Mouse (Mus musculus) megakaryocyte-erythroid progenitor cell, adult 5-6 weeks (primary cell): ENCODE results near the gene Cab39. TPM values are rescaled to one million over a fixed set of nuclear protein-coding genes. Genes with fewer than 3 reads are reported as not detected.
A peak's percentile ranks its signal among the peaks of the same experiment; 100 is the strongest.

Experiments used
- ATAC-seq: replicated peaks from 2 replicates; pipeline ENCODE4 v1.8.0; 2016; ENCODE audit warnings: mild to moderate bottlenecking, inconsistent platforms; ENCODE audit not compliant: severe bottlenecking, poor library complexity, low FRiP score, low TSS enrichment
- total RNA-seq, 2 experiments: library from RNA; stranded (forward) in 1 of 2; stranded (reverse) in 1 of 2; fragments of 200-1000, 215-1000 nt in 1 of 2; fragments of >200 nt in 1 of 2; fragmentation: Nextera tagmentation in 1 of 2; gene quantifications; 2 replicates each; pipeline ENCODE4 v1.2.3; 2014 to 2017

Cab39 gene
- total RNA-seq (2014; fragmentation: Nextera tagmentation) (53.9 and 68.0 TPM in 2 replicates), total RNA-seq (2017) (113 and 117 TPM in 2 replicates)

DNA sequence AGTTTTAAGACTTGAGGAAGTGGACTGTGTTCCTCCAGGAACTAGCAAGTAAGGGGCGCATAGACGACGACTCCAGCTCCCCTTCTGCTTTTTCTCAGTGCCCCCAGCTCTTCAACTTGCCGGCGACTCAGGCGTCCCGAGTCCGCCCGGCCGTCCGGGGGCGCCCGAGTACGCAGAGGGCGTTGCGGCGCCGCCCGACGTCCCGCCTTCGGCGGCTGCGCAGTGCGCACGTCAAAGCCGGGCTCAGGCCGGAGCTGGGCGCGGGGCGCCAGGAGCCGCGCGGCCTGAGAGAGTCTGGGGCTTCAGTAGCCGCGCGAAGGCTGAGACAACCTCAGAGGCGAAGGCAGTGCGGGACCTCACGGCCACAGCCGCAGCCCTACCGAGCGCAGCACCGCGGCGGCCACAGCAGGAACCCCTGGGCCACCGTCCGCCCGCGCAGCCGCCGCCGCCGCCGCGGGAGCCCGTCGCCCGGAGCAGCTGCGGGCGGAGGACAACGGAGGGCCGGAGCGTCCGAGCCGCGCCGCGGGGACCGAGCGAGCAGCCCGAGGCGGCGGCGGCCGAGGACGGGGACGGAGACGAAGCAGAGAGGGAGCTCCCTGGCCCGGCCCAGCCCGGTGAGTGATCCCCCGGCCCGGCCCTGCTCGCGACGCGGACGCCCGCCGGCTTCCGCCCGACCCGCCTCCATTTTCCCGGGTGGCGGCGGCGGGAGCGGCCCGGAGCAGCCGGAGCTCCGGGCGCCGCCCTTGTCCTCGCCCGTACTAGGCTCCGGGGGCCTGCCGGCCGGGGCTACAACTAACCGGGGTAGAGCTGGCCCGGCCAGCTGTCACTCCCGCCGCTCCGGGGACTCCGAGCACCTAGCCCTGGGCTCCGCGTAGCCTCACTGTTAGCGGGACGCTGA lies at the start of gene Cab39:
TSS of gene Cab39 (plus strand) at position 234 of the 898 bp plus-strand sequence.
- ATAC-seq, result peak; percentile 80

DNA sequence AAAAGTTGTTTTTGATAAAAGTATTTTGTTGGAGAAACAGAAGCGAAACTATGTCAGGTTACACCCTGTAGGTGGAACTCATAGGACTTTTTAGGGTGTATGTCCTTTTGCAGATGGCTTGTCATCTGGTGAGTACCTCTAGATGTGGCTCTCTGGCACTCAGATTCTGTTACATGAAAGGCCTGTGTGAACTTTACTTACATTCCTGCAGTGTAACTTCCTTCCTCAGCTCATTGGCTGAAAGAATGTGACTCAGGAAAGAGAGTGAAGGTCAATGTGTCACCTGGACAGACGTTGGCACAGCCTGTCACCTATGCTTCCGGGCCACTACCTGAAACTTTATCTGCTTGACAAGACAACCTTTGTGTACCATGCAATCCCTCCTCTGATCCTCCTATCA lies 48.7 kb upstream of the Cab39 start:
- no peak for ATAC-seq

DNA sequence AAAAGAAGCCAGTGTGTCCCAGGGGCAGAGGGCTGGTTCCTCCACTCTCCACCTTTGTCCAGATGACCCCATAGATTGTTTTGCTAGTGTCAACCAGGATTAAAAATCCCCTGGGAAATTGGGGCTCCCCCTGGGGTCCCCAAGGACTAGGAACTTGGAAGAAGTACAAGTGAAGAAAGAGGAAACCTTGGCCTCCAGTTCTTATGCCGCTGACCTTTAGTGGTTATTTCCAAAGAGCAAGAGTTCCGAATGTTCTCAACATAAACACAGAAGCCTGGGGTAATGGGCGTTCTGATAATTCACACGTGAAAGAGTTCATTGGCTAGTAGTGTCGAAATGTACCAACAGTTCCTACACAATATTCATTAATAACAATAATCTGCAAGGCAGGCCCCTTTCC lies 46.7 kb upstream of the Cab39 start:
- ATAC-seq, result no peak

DNA sequence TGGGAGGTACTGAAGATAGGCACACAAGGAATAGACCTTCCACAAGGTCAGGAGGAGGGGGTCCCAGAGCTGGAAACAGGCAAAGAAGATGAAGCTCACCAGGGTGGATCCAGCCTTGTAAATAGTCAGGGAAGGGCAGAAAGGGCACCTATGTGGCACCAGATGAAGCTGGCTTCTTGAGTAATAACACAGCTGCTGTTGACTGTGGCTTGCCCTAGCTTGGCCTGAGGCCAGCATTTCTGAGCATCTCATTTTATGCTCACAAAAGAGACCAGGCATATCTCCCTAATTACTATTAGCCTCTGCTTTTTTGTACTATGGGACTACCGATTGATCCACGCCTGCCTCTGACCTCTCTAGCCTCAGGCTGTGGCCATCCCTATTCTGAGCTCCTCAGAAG lies 43.4 kb upstream of the Cab39 start:
- ATAC-seq, result no peak

DNA sequence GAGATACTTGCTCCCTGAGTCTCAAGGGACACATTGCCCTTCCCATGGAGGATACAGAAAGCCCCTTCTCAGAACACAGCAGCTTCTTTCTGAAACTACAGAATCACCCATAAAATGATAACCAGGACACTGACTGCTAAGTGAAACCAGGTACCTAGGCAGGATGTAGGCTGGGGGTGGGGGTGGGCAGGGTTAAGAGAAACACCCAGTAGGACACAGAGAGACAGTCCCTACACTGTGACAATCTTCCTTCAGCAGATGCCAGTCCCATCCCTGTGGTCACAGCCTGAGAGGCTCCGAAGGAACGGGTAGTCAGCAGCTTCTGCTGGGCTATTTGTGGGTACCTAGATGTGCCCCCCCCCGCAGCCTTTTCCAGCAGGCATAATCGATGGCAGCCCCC lies 42.6 kb upstream of the Cab39 start:
- ATAC-seq, result peak; percentile 29

DNA sequence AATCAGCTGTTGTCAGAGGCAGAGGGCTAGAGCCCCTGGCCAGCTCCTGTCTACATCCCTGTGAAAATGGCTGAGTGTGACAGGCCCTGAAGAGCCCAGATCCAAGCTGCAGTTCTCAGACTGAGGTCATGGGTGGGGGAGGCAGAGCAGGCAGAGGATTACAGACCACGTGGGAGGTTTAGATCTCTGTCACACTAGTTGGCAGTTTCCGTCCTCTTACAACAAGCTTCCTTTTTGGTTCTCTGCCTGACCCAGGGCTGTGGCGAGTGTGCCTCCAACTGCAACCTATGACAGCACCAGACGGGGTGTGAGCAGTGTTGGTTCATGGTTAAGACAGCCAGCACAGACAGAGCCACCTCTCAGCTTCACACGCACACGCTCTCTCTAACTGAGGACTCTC lies 41.7 kb upstream of the Cab39 start:
- ATAC-seq, result peak; percentile 77

DNA sequence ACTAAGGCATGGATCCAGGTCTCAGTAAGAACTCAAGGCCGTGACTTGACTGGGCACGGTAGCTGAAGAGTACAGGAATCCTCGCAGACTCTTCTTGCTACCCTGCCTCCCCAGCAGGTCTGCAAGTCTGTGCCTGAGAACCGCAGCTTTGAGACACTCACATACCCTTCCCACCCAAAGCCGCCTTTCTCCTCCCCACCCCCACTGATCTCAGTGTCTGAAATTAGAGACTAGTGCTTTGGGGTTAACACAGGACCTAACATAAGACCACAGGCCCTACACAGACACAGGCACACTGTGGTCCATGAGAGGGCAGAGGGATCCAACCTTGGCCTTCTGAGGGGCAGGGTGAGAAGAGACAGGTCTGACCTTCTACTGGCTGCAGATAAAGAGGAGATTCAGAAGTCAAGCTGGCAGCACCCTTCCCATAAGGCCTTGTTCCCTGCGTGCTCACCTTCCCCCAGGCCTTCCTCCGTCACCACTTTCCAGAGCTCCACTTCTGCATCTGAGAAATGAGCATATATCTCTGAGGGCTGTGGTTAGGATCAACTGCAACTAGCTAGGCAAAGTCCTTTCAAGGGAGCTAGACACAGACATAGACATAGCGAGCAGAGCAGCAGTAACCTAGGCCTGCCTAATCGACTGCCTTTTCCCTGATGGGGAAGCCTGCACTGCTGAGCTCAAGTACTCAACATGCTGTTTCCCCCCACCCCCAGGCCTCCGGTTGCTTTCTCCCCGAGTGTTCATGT lies 41.1 kb upstream of the Cab39 start:
- 0 out of 2 replicates have a peak, but pooled peaks have one; percentile 31 for ATAC-seq

DNA sequence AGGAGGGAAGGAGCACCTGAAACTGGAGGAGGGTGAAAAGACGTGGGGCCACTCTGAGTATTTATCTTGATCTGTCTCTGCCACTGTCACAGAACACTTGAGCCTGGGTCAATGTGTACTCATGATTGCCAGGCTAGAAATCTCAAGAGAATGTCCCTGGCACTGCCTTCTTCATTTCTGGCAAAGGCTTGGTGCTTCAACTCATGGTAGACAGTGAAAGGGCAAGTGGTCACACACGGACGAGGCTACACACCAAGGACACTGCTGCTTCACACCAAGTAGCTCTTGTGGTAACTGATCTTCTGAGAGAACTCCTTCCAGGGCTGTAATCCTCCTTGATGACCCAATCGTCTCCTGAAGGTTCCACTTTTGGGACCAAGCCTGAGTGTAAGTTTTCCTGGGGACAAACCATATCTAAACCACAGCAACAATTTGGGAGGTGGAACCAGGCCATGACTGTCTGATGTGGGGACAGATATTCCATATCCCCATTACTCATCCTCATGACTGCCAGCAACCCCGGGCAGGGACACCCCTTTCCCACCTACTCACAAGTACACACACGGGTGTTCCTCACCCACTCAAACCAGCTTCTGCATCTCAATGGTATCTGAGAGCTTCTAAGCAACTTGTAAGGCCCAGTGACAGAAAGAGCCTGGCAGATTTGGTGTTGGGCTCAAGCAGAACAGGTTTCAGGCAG lies 35.6 kb upstream of the Cab39 start:
- ATAC-seq, result no peak

DNA sequence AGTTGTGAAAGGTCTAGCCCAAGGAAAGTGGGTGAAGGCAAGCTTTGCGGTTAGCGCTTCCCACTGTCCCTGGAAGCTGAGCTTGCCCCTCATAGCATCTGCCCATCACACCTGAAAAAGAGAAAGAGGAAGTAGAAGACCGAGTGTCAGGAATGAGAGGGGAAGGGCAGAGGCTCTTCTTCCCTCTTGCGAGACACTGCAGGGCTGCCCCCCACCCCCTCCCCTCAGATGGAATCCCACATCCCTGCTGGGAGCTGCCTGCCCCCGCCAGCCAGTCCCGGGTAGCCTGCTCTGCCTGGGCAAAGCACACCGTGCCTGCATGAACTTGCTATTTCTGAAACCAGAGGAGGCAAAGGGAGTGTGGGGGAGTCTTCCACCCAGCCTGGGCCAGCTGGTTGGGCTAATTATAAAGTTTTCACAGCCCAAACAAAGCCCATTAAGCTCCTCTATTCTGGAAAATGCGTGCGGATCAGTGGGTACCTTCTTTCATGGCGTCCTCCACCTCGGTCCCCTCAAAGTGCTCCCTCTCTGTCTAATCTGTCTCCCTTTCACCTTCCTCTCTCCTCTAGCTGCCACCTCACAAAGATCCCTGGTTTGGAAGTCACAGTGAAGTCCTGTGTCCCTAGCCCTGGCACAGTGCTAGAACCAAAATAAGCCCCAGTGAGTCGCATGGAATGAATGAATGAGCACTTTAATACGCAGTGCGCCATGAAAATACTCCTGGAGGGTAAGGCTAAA lies 34.8 kb upstream of the Cab39 start:
- peak; percentile 20; the same call in 1 of the 2 replicates for ATAC-seq

DNA sequence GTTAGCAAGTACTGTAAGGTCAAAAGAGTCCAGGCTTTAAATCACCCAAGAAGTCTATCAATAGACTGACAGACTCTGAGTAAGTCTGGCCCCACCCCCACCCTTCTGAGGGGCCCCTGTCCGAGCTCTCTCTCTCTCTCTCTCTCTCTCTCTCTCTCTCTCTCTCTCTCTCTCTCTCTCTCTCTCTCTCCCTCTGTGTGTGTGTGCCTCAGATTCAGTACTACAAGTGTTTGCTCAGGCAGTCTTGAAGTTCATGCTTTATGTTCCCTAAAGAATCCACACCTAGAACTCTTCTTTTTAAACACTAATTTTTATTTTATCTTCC lies 34.3 kb upstream of the Cab39 start:
- no peak for ATAC-seq

DNA sequence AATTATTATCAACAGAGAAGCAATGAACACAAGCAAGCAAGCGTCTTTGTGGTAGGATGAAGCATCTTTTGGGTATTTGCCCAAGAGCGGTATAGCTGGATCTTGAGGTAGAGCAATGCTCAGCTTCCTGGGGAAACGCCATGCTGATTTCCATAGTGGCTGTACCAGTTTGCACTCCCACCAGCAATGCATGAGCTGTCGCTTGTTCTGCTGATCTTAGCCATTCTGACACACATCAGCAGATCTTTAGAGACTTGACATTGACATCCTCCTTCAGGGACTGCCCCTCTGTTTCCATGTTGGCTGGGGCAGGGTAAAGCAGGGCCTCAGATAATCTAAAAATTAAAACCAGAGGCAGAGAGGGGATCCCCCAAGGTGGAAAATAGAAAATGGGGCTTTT lies 31.6 kb upstream of the Cab39 start:
- no peak for ATAC-seq

DNA sequence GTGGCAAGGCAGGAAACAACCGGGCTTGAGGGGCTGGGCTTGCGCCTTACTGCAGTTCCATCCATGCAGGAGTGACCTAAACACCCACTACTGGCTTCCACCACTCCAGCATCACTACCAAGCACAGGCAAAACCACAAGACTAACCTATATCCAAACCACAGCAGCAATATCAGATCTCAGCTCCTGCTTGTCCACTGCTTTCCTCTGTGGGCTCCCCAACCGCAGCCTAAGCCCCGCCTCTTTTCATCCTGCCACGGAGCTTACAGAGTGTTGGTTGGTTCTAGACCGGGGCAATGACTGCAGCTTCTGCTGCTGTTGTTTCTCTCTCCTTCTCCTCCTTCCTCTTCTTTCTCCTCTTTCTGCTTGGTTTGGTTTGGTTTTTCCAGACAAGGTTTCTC lies 29.9 kb upstream of the Cab39 start:
- peak; percentile 77 for ATAC-seq

DNA sequence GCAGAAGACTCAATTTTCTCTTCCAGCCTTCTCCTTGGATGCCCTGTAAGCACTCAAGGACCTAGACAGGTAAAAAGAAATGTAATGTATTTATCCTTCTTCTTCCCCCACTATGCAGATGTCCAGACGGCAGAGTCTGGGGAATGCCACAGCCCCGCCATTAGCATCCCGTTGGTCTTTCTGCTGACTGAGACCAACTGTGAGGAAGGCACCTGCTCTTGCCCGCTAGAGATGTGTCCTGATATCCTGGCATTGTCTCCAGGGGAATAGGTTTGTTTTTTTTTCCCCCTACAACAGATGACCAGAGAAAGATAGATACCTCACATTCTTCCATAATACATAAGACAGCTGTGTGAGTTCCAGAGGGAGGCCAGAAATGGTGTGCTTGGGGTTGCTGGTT lies 28.9 kb upstream of the Cab39 start:
- no peak for ATAC-seq

DNA sequence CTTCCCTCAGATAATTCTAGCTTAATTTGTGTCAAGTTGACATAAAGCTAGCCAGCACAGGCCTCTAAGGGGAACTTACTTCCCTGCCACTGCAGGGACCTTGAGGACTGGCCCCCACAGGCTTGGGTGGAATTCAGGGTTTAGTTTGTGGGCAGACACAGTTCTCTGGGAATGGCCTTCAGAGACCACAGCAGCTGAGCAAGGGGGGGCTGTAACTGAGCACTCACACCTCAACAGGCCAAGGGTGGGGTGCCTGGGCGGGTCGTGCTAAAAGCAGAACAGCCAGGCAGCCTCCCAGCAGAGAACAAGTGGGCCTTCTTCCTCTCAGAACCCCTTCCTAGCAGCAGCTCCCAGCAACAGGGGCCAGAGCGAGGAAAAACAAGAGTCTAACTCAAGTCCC lies 27.1 kb upstream of the Cab39 start:
- ATAC-seq, result no peak

DNA sequence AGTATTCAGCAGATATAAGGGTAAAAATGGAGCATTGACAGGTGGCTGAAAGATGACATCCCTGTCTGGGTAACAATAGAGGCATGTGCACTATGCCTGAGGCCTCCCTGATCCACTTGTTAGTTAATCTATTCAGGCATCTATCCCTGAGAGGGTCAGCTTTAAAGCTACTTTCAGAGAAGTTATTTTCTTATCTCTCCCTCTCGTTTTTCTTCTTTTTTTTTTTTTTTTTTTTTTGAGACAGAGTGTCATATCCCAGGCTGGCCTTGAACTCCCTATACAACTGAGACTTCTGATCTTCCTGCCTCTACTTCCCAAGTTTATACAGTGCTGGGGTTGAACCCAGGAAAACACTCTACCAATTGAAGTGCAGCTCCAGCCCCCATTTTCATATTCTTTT lies 25.5 kb upstream of the Cab39 start:
- no peak for ATAC-seq

DNA sequence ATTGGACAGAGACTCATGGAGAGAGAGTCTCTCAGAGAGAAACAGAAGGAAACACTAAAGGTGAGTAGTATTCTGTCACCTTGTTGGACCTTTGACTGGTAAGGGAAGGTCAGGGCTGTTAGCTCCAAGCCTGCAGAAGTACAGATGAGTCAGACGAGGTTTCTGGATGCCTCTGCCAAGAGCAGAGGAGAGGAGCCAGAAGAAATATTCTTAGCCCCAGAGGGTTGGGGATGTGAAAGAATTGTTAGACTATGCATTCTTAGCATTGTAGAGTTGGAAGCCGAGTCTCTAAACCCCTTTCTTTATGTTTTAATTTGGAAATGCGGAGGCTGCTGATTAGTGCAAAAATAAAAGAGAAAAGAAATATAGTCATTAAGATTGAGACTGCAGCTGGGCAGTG lies 21.3 kb upstream of the Cab39 start:
- no peak for ATAC-seq

DNA sequence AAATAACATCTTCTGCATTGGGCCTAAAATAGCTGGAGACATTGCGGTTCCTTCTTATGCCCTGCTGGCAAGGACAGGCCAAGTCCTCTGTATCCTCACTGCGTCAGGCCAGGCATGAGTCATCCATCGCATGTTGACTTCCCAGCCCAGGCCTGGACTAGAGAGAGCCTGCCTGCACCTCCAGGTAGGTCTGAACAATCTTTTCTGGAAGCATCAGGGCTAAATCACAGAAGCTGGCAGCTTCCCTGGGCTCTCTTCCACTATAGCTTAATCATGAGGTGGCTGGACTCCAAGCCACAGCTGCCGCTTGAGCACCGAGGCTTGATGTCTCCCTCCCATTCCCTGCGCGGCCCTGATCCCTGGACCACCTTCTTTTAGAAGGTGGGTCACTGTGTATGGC lies 18.1 kb upstream of the Cab39 start:
- ATAC-seq, result no peak

DNA sequence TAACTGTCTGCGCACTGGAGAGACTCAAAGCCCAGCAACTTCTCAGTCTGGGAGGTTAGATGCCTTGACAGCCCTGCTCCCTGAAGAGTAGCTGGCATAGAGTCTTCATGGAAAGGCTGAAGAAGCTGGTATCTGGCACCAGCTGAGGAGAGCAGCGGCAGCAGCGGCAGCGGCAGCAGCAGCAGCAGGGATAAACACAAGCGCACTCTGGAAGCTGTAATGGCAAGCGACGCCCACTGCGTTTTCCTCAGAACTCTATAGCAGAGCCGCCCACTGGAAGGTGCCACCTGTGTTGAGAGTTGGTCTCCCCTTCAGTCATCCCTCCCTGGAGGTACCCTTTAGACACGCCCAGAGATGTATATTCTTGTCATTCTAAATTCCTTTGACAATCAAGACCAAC lies 17.1 kb upstream of the Cab39 start:
- ATAC-seq, result no peak

DNA sequence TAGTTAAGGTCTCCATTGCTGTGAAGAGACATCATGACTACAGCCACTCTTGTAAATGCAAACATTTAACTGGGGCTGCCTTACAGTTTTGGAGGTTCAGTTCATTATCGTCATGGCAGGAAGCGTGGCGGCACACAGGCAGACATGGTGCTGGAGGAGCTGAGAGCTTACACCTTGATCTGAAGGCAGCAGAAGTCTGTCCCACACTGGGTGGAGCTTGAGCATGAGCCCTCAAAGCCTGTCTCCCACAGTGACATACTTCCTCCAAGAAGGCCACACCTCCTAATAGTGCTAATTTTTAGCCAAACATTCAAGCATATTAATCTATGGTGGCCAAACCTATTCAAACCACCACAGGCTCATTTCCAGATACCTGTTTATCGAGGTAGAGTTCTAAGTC lies 14.8 kb upstream of the Cab39 start, which contains the start of gene A630001G21Rik:
TSS of gene A630001G21Rik (minus strand) at position 208 of the 400 bp plus-strand sequence.
- no peak for ATAC-seq
